Mouse (Mus musculus): ENCODE measurements around the gene Mink1.

Gene Mink1

DNA sequence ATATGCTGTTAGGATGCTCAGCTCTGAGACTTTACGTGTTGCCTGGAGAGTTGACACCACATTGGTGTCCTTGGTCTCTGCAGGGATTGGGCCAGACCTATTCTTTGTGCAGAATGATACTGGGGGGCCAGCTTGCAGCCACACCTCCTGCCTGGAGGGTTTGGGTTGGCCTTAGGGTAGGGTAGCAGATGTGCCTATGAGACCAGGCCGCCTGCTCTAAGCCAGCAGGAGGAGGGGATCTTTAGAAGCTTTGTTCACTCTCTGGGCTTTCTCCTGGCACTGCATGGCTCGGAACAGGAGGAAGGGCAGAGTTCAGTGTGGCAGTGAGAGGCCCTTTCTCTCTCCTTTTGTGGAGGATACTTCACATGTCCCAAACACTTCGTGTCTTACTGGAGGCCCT lies 33.4 kb downstream of the Mink1 start:
- no peak for DNase-seq

GRCm38 (mm10) chr11:70597301-70597700 lies 34.6 kb downstream of the Mink1 start:
- no peak for DNase-seq

DNA sequence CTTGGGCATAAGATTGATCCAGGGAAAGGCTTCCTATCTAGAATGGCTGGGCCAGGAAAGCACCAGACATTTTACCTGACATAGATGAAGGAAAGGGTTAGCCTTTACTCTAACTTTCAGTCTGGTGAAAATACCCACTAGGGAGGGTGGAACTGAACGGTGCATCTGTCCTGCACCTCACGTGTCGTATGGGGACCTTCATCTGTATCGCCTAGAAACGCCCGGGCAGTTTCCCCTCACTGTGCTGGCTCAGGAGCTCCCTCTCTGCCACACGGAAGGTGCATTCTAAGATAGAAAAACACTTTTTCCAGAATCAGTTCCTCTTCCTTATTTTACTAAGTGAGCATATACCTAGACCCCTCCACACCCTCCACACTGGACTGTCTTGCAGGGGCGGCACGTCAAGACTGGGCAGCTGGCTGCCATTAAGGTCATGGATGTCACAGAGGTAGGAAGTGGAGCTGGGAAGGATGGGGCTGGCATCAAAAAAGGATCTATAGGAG lies 35.8 kb downstream of the Mink1 start:
- DNase-seq = no peak

GRCm38 (mm10) chr11:70605024-70605566 lies 42.4 kb downstream of the Mink1 start:
- DNase-seq = peak; percentile 77 to 83

GRCm38 (mm10) chr11:70606717-70607116 lies 44.0 kb downstream of the Mink1 start:
- no peak for DNase-seq

- no peak for DNase-seq
Measured at GRCm38 (mm10) chr11:70607611-70608010, 44.9 kb downstream of the Mink1 start.

GRCm38 (mm10) chr11:70608381-70609066 lies 45.8 kb downstream of the Mink1 start:
- no peak for DNase-seq

DNA sequence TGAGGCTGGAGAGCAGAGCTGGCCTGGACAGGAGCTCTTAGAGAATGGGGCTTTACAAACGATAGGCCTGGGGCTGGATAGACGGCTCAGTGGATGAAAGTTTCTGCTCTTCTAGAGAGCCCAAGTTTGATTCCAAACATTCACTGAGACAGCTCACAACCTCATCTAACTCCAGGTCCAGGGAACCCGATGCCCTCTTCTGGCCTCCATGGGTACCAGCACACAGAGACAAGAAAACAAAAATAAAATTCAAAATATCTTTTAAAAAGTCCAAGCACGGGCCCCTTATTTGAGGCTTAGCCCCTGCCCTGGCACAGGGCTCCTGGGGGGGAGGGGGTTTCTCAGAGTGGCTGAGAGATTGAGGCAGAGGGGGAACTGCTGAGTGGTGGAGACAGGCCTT lies 48.1 kb downstream of the Mink1 start:
- DNase-seq = no peak

- DNase-seq = no peak
Measured at GRCm38 (mm10) chr11:70612505-70612904, 49.8 kb downstream of the Mink1 start.

DNA sequence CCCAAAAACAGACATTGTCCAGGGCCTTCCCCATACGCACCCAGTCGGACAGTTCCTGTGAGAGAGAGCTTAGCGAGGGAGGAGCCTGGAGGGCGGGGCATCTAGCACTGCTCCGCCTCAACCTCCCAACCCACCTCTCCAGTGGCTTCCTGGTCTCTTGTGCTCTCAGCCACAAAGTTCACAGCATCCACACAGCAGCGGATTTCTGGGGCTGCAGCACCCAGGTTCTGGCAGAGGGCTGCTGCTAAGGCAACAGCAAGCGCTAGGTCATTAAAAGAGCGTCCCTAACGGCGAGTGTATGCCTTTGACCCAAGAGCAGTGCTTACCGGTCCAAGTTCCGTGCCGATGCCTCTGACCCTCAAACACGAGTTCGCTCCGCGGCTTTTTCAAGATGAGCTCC lies 52.4 kb downstream of the Mink1 start:
- peak; percentile 31 to 39 for DNase-seq

- no peak for DNase-seq
Measured at GRCm38 (mm10) chr11:70615516-70616093, 52.9 kb downstream of the Mink1 start, which contains the start of gene 4930544D05Rik. Gene 4930544D05Rik, plus strand, starts transcription at chr11:70615848.

DNA sequence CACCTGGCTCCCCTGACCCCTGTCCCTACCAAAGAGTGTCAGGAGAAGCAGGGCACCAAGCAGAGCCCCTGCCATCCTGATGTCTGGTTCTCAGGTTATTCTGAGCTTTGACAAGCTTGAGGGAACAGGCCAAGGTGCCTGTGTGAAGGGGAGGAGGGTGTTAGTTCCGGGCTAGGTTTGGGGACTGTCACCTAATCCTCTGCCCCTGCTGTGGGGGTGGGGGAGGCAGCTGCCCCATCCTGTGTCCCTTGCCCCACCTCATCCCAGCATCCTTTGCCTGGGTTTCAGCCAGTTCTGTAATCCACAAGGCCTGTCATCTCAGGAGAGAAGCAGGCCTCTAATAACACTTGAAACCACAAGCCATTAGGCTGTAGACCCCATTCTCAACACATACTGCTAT lies 56.4 kb downstream of the Mink1 start, which contains the start of gene Chrne:
TSS of gene Chrne (minus strand) at position 116 of the 400 bp plus-strand sequence.
- DNase-seq = no peak

DNA sequence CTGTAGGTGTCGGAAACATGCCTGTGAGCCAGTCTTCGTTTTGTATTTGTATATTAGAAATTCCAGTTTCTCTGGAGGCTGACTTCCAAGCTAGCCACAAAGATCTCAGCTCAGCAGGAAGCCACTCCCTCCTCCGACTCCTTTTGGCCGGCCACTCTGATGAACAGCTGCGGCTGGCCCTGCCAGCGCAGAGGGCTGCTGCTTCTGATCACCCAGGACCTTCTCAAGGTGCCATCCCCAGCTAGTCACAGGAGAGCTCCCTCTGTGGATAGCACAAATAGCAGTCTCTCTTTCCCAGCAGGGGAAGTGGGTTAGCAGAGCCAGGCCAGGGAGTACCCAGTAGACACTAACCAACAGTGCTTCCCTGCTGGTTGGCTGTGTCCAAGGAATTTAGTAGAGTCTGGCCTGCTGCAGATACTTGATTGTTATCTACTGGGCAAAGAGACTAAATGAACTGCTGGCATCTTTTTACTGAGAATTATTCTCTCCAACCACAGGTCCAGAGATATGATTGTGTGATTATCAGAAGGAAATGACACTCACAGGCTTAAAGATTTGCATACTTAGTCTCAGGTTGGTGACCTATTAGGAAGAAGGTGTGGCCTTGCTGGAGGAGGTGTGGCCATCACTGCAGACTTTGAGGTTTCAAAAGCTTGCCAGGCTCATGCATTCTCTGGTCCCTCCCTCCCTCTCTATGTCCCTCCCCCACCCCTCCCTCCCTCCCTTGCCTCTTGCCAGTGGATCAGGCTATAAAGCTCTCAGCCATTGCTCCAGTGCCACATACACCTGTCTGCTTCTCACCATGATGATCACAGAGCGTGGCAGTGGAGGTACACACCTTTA lies 59.5 kb downstream of the Mink1 start:
- no peak for DNase-seq

GRCm38 (mm10) chr11:70623053-70623742 lies 60.5 kb downstream of the Mink1 start:
- no peak for DNase-seq

DNA sequence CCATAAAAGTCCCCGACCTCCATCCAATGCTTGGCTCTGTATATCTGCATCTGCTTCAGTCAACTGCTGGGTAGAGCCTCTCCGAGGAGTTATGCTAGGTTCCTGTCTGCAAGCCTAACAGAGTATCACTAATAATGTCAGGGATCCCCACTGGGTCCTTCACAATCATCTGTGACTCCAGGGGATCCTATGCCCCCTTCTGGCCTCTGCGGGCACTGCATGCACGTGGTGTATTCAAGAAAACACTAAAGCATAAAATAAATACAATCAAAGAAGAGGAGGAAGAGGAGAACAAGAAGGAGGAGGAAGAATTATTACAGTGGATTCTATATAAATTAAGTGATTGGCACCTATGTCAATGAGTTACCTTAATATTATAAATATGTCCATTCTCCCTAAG lies 62.8 kb downstream of the Mink1 start:
- no peak for DNase-seq

GRCm38 (mm10) chr11:70626877-70627276 lies 64.2 kb downstream of the Mink1 start:
- no peak for DNase-seq

DNA sequence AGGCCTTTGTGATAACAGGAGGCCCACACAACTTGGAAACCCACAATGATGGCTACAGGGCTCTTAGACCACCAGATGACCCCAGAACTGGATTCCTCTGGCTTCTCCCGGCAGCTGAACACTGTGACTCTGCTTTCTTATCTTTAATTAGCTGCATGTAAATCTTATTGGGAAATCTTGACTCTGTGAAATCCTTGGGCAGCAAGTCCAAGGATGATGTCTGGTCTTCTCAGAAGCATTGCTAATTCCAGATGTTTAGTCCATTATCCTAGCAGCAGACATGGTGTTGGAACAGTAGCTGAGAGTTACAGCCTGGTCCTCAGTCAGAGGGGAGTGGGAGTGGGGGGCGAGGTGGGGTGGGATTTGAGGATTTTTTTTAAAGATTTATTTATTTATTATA lies 65.8 kb downstream of the Mink1 start:
- no peak for DNase-seq

DNA sequence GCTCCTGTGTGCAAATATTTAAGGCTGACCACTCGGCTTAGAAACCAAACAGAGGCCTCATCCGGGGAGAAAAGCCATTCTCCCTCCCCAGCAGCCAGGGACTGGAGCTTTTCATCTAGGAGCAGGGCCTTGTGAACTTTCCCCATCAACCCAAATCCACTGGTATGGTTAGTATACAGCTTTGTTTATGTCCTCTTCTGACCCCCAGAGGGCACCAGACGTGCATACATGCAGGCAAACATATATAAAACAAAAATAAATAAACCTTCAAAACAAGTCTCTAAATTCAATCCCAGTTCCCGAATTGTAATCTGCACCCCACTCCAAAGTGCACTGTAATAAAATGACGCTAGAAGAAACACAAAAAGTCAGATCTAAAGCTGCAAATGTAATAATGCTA lies 66.9 kb downstream of the Mink1 start:
- DNase-seq = no peak

- DNase-seq = no peak
Measured at GRCm38 (mm10) chr11:70630129-70630528, 67.4 kb downstream of the Mink1 start.

DNA sequence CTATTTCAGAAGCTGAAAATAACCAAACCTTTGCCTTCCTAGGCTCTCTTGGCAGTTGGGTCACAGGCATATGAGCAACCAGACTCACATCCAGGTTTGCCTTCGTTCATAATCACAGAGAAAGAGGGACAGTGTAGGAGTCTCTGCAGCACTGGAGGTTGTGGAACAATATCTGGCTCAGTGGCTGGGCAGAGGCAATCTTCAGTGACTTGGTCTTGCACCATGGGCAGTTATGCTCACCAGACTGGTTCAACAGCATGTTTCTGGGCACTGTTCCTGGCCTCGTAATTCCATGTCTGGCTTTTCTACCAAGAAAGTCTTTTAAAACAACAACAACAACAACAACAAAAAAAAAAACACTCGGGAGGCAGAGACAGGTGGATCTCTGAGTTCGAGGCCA lies 72.9 kb downstream of the Mink1 start:
- DNase-seq = no peak

DNA sequence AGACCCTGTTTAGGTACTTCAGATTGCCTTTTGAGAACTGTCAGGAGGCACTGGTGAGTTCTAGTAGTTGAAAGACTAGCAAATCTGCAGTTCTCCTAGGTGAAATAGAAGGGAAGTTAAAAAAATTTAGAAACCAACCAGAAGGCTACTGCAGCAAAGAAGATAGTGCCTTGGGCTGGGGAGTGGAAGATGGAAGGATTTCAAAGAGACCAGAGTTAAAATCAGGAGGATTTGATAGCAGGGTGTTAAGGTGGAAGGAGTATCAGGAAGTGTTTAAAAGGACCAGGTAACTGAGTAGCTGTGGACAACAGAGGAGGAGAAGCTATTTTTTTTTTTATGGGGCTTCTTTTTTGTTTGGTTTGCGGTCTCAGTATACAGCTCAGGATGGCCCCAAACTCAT lies 75.1 kb downstream of the Mink1 start:
- no peak for DNase-seq

DNA sequence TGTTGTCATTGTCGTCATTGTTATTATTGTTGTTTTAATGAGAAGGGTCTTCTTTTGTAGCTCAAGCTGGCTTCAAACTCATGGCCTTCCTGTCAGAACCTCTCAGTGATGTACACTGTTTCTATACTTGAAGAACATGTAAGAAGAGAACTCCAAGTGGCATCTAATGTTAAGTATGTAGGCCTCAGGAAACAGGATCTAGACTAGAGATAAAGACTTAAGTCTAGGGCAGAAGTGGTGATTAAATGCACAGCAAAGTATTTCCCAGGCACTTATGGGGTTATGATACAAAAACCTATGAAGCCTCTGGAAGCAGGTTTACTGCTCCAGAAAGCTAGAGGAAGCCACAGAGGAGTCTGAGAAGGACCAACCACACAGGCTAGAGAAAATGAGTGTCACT lies 75.6 kb downstream of the Mink1 start:
- DNase-seq = no peak

All from cerebellum, adult 18-20 months (tissue).